Mouse (Mus musculus) cerebellum, adult 11 months (tissue): ENCODE measurements around the gene Lect2.

Experiments
- DNase-seq: peaks from one replicate; pipeline ENCODE4 v3.0.0; 2022

Lect2 gene

GRCm38 (mm10) chr13:56500636-56501035, 47.7 kb downstream of the Lect2 start:
- DNase-seq = no peak

- DNase-seq = no peak
Measured at GRCm38 (mm10) chr13:56500132-56500531, 48.2 kb downstream of the Lect2 start.

GRCm38 (mm10) chr13:56494440-56494839, 53.9 kb downstream of the Lect2 start:
- no peak for DNase-seq
